Mouse (Mus musculus): ENCODE measurements around the gene Izumo2. TPM values are rescaled to one million over a fixed set of nuclear protein-coding genes. Genes with fewer than 3 reads are reported as not detected.
"Not testable (repeated sequence)": the region's sequence is repeated elsewhere in the genome, so short reads cannot be mapped to it uniquely, and the experiment has no call there.

Gene Izumo2
- polyA plus RNA-seq, 1 experiment from 2014 or later, result not detected

DNA sequence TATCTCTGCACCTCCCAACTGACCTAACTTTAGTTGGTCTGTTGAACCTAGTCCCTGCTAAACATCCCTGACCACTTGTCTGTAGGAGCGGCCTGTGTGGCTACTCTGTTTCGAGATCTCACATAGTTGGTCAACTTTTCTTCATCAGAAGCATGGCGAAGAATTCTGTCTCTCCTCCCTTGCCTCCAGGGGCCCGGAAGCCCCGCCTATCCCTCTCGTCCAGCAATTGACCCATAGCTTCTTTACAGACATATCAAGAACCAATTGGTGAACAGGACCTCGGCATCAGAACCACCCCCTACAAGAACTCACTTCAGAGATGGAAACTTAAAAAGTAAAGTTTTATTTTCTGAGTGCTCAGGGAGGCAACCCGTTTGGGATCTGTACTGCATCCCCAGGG, 5.6 kb upstream of the Izumo2 start:
- ATAC-seq (ENCODE audit: low FRiP score, low read depth), result no peak

DNA sequence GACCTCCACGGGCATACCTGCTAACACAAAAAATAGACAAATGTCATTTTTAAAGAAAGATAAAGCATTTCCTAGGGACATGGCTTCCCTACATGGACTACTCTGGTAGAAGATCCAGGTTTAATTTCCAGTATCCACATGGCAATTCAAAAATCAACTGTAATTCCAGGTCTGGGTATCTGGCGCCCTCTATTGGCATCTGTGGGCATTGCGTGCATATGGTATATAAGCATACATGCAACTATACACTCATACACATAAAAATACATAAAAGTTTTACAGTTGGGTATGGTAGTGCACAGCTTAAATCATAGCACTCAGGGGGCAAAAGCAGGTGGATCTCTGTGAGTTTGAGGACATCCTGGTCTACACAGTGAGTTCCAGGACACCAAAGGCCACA, 4.2 kb upstream of the Izumo2 start:
- Histone ChIP-seq H3K27me3 (replicated peaks) (no peaks in the 10 kb centered on the region), H3K4me3 (no peak overlapping the region), H3K9me3 (no peaks in the 10 kb centered on the region), H3K27ac (no peak overlapping the region), H3K36me3 (no peaks in the 10 kb centered on the region), H3K9ac (no peak overlapping the region), H3K4me1 (no peaks in the 10 kb centered on the region), H3K4me2 (replicated peaks) (no peak overlapping the region)
- 62% methylated on average over 3 of the region's 3 CpGs for WGBS
- ATAC-seq (ENCODE audit: low FRiP score, low read depth), result no peak

More for the DNA sequence above, 5.6 kb upstream of the Izumo2 start:
- 84% methylated on average over 8 of the region's 8 CpGs for WGBS
- Histone ChIP-seq H3K4me3 (no peak overlapping the region), H3K27me3 (replicated peaks) (no peaks in the 10 kb centered on the region), H3K4me1 (no peaks in the 10 kb centered on the region), H3K4me2 (replicated peaks) (no peak overlapping the region), H3K27ac (no peak overlapping the region), H3K9me3 (no peaks in the 10 kb centered on the region), H3K9ac (no peak overlapping the region), H3K36me3 (no peaks in the 10 kb centered on the region)

- H3K4me2 ChIP-seq (replicated peaks), result no peak overlapping the region
- H3K27ac ChIP-seq, result no peak overlapping the region
- no peaks in the 10 kb centered on the region for H3K4me1 ChIP-seq
- no peaks in the 10 kb centered on the region for H3K9me3 ChIP-seq
- no peaks in the 10 kb centered on the region for H3K36me3 ChIP-seq
- H3K9ac ChIP-seq, result no peak overlapping the region
- H3K27me3 ChIP-seq (replicated peaks), result no peaks in the 10 kb centered on the region
- WGBS, result 86% methylated on average over 4 of the region's 4 CpGs
- no peak for ATAC-seq (ENCODE audit: low FRiP score, low read depth)
- H3K4me3 ChIP-seq, result no peak overlapping the region
These were observed 3.5 kb upstream of the Izumo2 start for GRCm38 (mm10) chr7:44705086-44705485.

DNA sequence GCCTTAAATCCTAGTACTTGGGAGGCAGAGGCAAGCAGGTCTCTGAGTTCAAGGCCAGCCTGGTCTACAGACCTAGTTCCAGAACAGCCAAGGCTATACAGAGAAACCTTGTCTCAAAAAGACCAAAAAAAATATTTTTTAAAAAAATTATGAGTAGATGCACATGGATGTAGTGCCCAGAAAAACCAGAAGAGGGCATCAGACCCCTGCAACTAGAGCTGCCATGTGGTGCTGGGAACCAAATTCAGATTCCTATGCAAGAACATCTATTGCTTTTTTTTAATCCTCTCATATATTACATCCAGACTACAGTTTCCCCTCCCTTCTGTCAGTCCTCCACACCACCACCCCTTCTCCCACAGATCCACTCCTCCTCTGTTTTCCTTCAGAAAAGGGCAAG, 2.2 kb upstream of the Izumo2 start:
- Histone ChIP-seq H3K36me3 (no peaks in the 10 kb centered on the region), H3K4me2 (replicated peaks) (no peak overlapping the region), H3K9ac (no peak overlapping the region), H3K27me3 (replicated peaks) (no peaks in the 10 kb centered on the region), H3K9me3 (no peaks in the 10 kb centered on the region), H3K4me1 (no peaks in the 10 kb centered on the region), H3K27ac (no peak overlapping the region), H3K4me3 (no peak overlapping the region)
- no peak for ATAC-seq (ENCODE audit: low FRiP score, low read depth)

GRCm38 (mm10) chr7:44707169-44707675, 1.3 kb upstream of the Izumo2 start:
- no peak overlapping the region for H3K27ac ChIP-seq
- ATAC-seq (ENCODE audit: low FRiP score, low read depth), result no peak
- 90% methylated on average over 5 of the region's 5 CpGs for WGBS

GRCm38 (mm10) chr7:44708093-44708492, 449 bp upstream of the Izumo2 start:
- not testable (repeated sequence) for H3K4me2 ChIP-seq (replicated peaks); H3K27ac ChIP-seq; H3K27me3 ChIP-seq (replicated peaks); H3K4me3 ChIP-seq; H3K4me1 ChIP-seq; H3K9me3 ChIP-seq; H3K36me3 ChIP-seq; ATAC-seq (ENCODE audit: low FRiP score, low read depth); H3K9ac ChIP-seq
- 86% methylated on average over 6 of the region's 6 CpGs for WGBS

More at GRCm38 (mm10) chr7:44707169-44707675, 1.3 kb upstream of the Izumo2 start:
- Histone ChIP-seq H3K4me2 (replicated peaks) (no peak overlapping the region), H3K27me3 (replicated peaks) (no peaks in the 10 kb centered on the region), H3K36me3 (no peaks in the 10 kb centered on the region), H3K9me3 (no peaks in the 10 kb centered on the region), H3K4me3 (no peak overlapping the region), H3K4me1 (no peaks in the 10 kb centered on the region), H3K9ac (no peak overlapping the region)

DNA sequence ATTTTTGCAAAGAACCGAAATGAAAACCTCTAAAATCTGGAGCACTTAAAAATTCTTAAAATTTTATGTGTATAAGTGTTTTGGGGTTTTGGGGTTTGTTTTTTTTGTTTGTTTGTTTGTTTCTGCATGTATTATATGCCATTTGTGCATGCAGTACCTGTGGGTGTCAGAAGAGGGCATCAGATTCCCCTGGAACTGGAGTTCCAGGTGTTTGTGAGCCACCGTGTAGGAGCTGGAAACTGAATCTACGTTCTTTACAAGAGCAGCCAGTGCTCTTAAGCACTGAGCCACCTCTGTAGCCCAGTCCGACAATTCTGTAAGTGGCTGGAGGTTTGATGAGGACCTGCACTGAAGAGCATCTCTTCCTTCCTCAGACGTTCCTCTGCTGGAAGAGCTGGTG, 1.3 kb downstream of the Izumo2 start:
- Histone ChIP-seq H3K9me3 (no peaks in the 10 kb centered on the region), H3K4me2 (replicated peaks) (no peak overlapping the region), H3K27me3 (replicated peaks) (no peaks in the 10 kb centered on the region), H3K27ac (no peak overlapping the region), H3K36me3 (no peaks in the 10 kb centered on the region), H3K4me1 (no peaks in the 10 kb centered on the region), H3K9ac (no peak overlapping the region), H3K4me3 (no peak overlapping the region)
- ATAC-seq (ENCODE audit: low FRiP score, low read depth), result no peak
- 85% methylated on average over 5 of the region's 5 CpGs for WGBS

DNA sequence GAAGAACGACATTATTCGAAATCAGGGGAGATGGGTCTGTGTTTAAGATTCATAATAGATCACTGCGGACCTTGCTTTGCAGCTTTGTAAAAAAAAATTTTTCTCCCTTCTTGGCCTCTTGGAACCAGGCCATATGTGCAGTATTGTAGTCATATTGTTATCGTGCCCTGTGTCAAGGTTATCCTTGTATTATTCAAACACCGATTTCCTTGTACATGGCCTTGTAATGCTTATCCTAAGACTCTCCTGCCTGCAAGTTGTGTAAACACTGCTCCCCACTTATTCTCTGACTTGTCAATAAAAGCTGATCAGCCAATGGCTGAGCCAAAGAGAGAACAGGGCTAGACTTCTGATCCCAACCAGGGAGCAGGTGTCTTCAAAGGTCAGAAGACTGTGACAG, 13.5 kb downstream of the Izumo2 start:
- Histone ChIP-seq H3K4me3 (no peak overlapping the region), H3K27ac (no peak overlapping the region), H3K27me3 (replicated peaks) (no peaks in the 10 kb centered on the region; the same call in 1 of the 2 replicates), H3K36me3 (no peaks in the 10 kb centered on the region), H3K4me1 (no peaks in the 10 kb centered on the region), H3K9me3 (no peaks in the 10 kb centered on the region), H3K9ac (no peak overlapping the region), H3K4me2 (replicated peaks) (no peak overlapping the region)
- 89% methylated on average over 5 of the region's 5 CpGs for WGBS
- ATAC-seq (ENCODE audit: low FRiP score, low read depth), result no peak

GRCm38 (mm10) chr7:44724316-44724715, 15.8 kb downstream of the Izumo2 start:
- Histone ChIP-seq H3K4me1 (no peaks in the 10 kb centered on the region), H3K27me3 (replicated peaks) (no peaks in the 10 kb centered on the region; the same call in 1 of the 2 replicates), H3K36me3 (no peaks in the 10 kb centered on the region), H3K9me3 (no peaks in the 10 kb centered on the region), H3K4me3 (no peak overlapping the region), H3K9ac (no peak overlapping the region), H3K4me2 (replicated peaks) (no peak overlapping the region), H3K27ac (no peak overlapping the region)
- ATAC-seq (ENCODE audit: low FRiP score, low read depth), result no peak
- WGBS, result 31% methylated on average over 7 of the region's 7 CpGs

GRCm38 (mm10) chr7:44726343-44726742, 17.8 kb downstream of the Izumo2 start:
- H3K4me2 ChIP-seq (replicated peaks), result no peak overlapping the region
- H3K36me3 ChIP-seq, result no peaks in the 10 kb centered on the region
- no peak for ATAC-seq (ENCODE audit: low FRiP score, low read depth)
- H3K27me3 ChIP-seq (replicated peaks), result no peaks in the 10 kb centered on the region; the same call in 1 of the 2 replicates
- WGBS, result 74% methylated on average over 6 of the region's 6 CpGs
- no peak overlapping the region for H3K4me3 ChIP-seq
- no peaks in the 10 kb centered on the region for H3K4me1 ChIP-seq
- H3K27ac ChIP-seq, result no peak overlapping the region
- no peak overlapping the region for H3K9ac ChIP-seq
- no peaks in the 10 kb centered on the region for H3K9me3 ChIP-seq

DNA sequence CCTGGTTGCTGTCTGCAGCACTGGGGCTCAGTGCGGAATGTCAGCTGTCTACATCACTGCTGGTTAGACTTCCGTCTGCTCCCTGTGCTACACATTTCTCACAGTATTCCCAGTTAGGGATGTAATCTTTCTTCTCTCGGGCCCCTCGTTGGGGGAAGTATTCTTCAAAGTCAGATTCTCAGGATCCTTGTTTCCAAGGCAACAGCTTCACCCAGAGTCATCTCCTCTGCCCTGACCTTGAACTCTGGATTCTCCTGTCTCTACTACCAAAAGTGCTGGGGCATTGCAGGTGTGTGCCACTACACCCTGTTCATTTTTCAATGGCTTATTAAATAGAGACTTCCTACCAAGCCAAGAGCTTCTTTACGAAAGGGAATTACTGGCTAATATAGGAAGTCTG, 18.6 kb downstream of the Izumo2 start:
- peaks cover 4% of the 10 kb centered on the region; the same call in 1 of the 2 replicates for H3K36me3 ChIP-seq
- no peaks in the 10 kb centered on the region for H3K9me3 ChIP-seq
- no peak overlapping the region for H3K4me2 ChIP-seq (replicated peaks)
- ATAC-seq (ENCODE audit: low FRiP score, low read depth), result no peak
- no peak overlapping the region for H3K9ac ChIP-seq
- no peaks in the 10 kb centered on the region; the same call in 1 of the 2 replicates for H3K27me3 ChIP-seq (replicated peaks)
- no peaks in the 10 kb centered on the region for H3K4me1 ChIP-seq
- H3K27ac ChIP-seq, result no peak overlapping the region
- no peak overlapping the region for H3K4me3 ChIP-seq
- 70% methylated on average over 5 of the region's 5 CpGs for WGBS

- Histone ChIP-seq H3K27me3 (replicated peaks) (no peaks in the 10 kb centered on the region; the same call in 1 of the 2 replicates), H3K4me3 (no peak overlapping the region), H3K4me1 (no peaks in the 10 kb centered on the region), H3K9me3 (no peaks in the 10 kb centered on the region), H3K9ac (no peak overlapping the region), H3K27ac (no peak overlapping the region), H3K4me2 (replicated peaks) (no peak overlapping the region), H3K36me3 (peaks cover 7% of the 10 kb centered on the region)
- ATAC-seq (ENCODE audit: low FRiP score, low read depth), result no peak
- 88% methylated on average over 11 of the region's 11 CpGs for WGBS
These were observed 19.8 kb downstream of the Izumo2 start for GRCm38 (mm10) chr7:44728082-44728975.

DNA sequence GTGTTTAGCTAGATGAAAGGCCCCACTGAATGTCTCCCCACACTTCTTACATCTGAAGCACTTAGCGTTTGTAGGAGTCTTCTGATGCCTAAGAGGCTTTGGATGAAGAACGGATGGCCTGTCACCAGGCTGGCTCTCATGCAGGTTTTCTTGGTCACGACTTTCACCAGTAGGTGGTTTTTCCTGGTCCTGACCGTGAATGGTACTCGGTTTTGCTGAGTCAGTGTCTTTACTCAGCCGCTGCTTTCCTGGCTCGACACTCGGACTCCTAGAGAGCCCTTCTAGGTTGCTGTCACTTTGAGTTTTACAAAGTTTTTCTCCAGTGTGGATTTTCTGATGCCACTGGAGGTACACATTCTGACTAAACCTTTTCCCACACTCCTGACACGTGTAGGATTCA, 25.2 kb downstream of the Izumo2 start:
- Histone ChIP-seq H3K27ac (no peak overlapping the region), H3K9ac (no peak overlapping the region), H3K36me3 (peaks cover 11% of the 10 kb centered on the region), H3K9me3 (0 out of 2 replicates have a peak, but pooled peaks cover 3% of the 10 kb centered on the region), H3K4me2 (replicated peaks) (no peak overlapping the region), H3K27me3 (replicated peaks) (no peaks in the 10 kb centered on the region), H3K4me1 (no peaks in the 10 kb centered on the region), H3K4me3 (no peak overlapping the region)
- 88% methylated on average over 9 of the region's 9 CpGs for WGBS
- no peak for ATAC-seq (ENCODE audit: low FRiP score, low read depth)

All from neural tube, embryonic 12.5 days (tissue).